Mouse (Mus musculus) ES-E14 (cell line): ENCODE measurements around the gene Acss2.

Experiments used
- CHD2 ChIP-seq: IDR thresholded peaks from 2 replicates; pipeline ENCODE4 v1.6.1; 2014; ENCODE audit warnings: mild to moderate bottlenecking, low read depth, low read length, inconsistent platforms
- ZC3H11A ChIP-seq: IDR thresholded peaks from 2 replicates; pipeline ENCODE4 v1.6.1; 2012; ENCODE audit warnings: low read depth, mild to moderate bottlenecking, inconsistent platforms, low read length, borderline replicate concordance
- ZNF384 ChIP-seq: IDR thresholded peaks from 2 replicates; pipeline ENCODE4 v1.6.1; 2012; ENCODE audit warnings: low read depth, low read length, inconsistent platforms

GRCm38 (mm10) chr2:155582384-155582995, 64.7 kb downstream of the Acss2 start:
- TF ChIP-seq ZC3H11A (no peak), ZNF384 (no peak), CHD2 (no peak)
